Mouse (Mus musculus) forebrain, postnatal 0 days (tissue): ENCODE measurements around the gene Lpcat3. TPM values are rescaled to one million over a fixed set of nuclear protein-coding genes. Genes with fewer than 3 reads are reported as not detected.
A peak's percentile ranks its signal among the peaks of the same experiment; 100 is the strongest.

Source experiments
- ATAC-seq: fragments of 200-750 bp; cut with Nextera tagmentation; 2 replicates; pipeline ENCODE4 v1.8.0; 2017; ENCODE audit warnings: mild to moderate bottlenecking, moderate library complexity
- DNase-seq: peaks from one replicate; pipeline ENCODE4 v3.0.0-alpha.2; 2015
- H3K27ac ChIP-seq: fragments of 300-500 bp; sonication (generic); 2 replicates; pipeline ENCODE4 v1.5.1; 2014; ENCODE audit warnings: low read depth, mild to moderate bottlenecking, antibody characterized with exemption, low read length, moderate library complexity, mixed read lengths
- H3K27me3 ChIP-seq: fragments of 300-500 bp; sonication (generic); 2 replicates; pipeline ENCODE4 v1.6.1; 2014; ENCODE audit warnings: mild to moderate bottlenecking, low read length, mixed read lengths; ENCODE audit not compliant: insufficient read depth
- H3K36me3 ChIP-seq: fragments of 300-500 bp; sonication (generic); 2 replicates; pipeline ENCODE4 v1.6.1; 2014; ENCODE audit warnings: mild to moderate bottlenecking, moderate library complexity; ENCODE audit not compliant: insufficient read depth
- H3K4me1 ChIP-seq: fragments of 300-500 bp; sonication (generic); 2 replicates; pipeline ENCODE4 v1.6.1; 2014; ENCODE audit warnings: antibody characterized with exemption; ENCODE audit not compliant: insufficient read depth
- H3K4me2 ChIP-seq: fragments of 300-500 bp; sonication (generic); 2 replicates; pipeline ENCODE4 v1.6.1; 2014; ENCODE audit warnings: low read depth, mild to moderate bottlenecking, moderate library complexity
- H3K4me3 ChIP-seq: fragments of 300-500 bp; sonication (generic); 2 replicates; pipeline ENCODE4 v1.5.1; 2014; ENCODE audit warnings: low read depth, low read length, mixed read lengths
- H3K9ac ChIP-seq: fragments of 300-500 bp; sonication (generic); 2 replicates; pipeline ENCODE4 v1.6.1; 2014; ENCODE audit warnings: mild to moderate bottlenecking
- H3K9me3 ChIP-seq: fragments of 300-500 bp; sonication (generic); 2 replicates; pipeline ENCODE4 v1.6.1; 2016; ENCODE audit warnings: low read length
- CTCF ChIP-seq: sonication (generic); IDR thresholded peaks from 2 replicates; pipeline ENCODE4 v1.5.1; 2016; ENCODE audit warnings: antibody characterized with exemption, control low read depth, low read depth
- WGBS: fragments of 180-500 bp; shearing (Covaris S2); extraction: QIAGEN DNeasy Blood & Tissue Kit; methylation state at CpG from one replicate; pipeline ENCODE4 v1.1.7; 2014; 5-methylcytosine and 5-hydroxymethylcytosine counted together
- microRNA counts: library from miRNA; unstranded; fragments of <30 nt; microRNA quantifications from one replicate; lab custom pipeline; 2015
- microRNA-seq, 2 experiments: library from miRNA; unstranded; fragments of <30 nt; microRNA quantifications; one replicate each; pipeline ENCODE4; 2016
- polyA plus RNA-seq: library from polyadenylated mRNA; unstranded; fragments of >200 nt; fragmentation: Nextera tagmentation; extraction: Ambion mirVana; gene quantifications from 2 replicates; pipeline ENCODE4 v1.2.1, GENCODE M21; 2015
- total RNA-seq: library from RNA; depleted of rRNA; stranded (reverse); fragments of >200 nt; gene quantifications from 2 replicates; pipeline ENCODE4 v1.2.3, GENCODE M21; 2014; rRNA removed

Lpcat3 gene
- total and polyA plus RNA-seq, 2 experiments from 2014 or later, result 35.6 to 41.3 TPM

GRCm38 (mm10) chr6:124753861-124754260 is 91.0 kb downstream of the Lpcat3 start:
- no peak for ATAC-seq
- Histone ChIP-seq H3K27ac (no peak overlapping the region), H3K36me3 (peaks cover 12% of the 10 kb centered on the region), H3K4me3 (no peak overlapping the region), H3K4me2 (no peak overlapping the region), H3K27me3 (no peaks in the 10 kb centered on the region), H3K9ac (no peak overlapping the region), H3K9me3 (no peaks in the 10 kb centered on the region), H3K4me1 (peaks cover 13% of the 10 kb centered on the region)
- WGBS, result 97% methylated on average over 2 of the region's 2 CpGs
- TF ChIP-seq CTCF, result no peak
- DNase-seq, result no peak

MicroRNAs encoded within 50 kb of the gene (microRNA counts, 519-probe panel; counts per million panel counts)
- 2,089 counts per million, percentile 17 among the panel's probes with 10 or more counts for microRNA mmu-miR-141 (lab: Ali Mortazavi, UCI)
- microRNA mmu-miR-200c (lab: Ali Mortazavi, UCI), result 2,847 counts per million, percentile 22 among the panel's probes with 10 or more counts

Small RNAs within 50 kb of the gene (microRNA-seq; reads per million reads assigned to microRNA genes)
- 87.3 to 89.4 reads per million in 2 experiments for gene Mir141
- gene Mir200c, result 387 to 424 reads per million in 2 experiments

Other genes starting within 250 kb of the Lpcat3 start
- gene Pex5, start 248.0 kb upstream of the Lpcat3 start, total RNA-seq, result 98.2 and 103 TPM in 2 replicates
- 49.6 and 55.3 TPM in 2 replicates for gene Pex5, start 248.0 kb upstream of the Lpcat3 start, polyA plus RNA-seq
- gene Clstn3, start 198.2 kb upstream of the Lpcat3 start, total RNA-seq, result 167 and 223 TPM in 2 replicates
- 97.3 and 134 TPM in 2 replicates for gene Clstn3, start 198.2 kb upstream of the Lpcat3 start, polyA plus RNA-seq
- 0.48 TPM in 1 of 2 replicates, not detected in the other for gene C1rl, start 169.9 kb upstream of the Lpcat3 start, total RNA-seq
- gene C1rl, start 169.9 kb upstream of the Lpcat3 start, polyA plus RNA-seq, result 0.19 and 0.22 TPM in 2 replicates
- gene C1ra, start 150.6 kb upstream of the Lpcat3 start, total RNA-seq, result 0.23 and 1.1 TPM in 2 replicates
- gene C1ra, start 150.6 kb upstream of the Lpcat3 start, polyA plus RNA-seq, result 0.49 and 0.58 TPM in 2 replicates
- gene C1s1, start 120.7 kb upstream of the Lpcat3 start, total RNA-seq, result 1.9 and 2.9 TPM in 2 replicates
- 0.67 and 0.83 TPM in 2 replicates for gene C1s1, start 120.7 kb upstream of the Lpcat3 start, polyA plus RNA-seq
- gene C1rb, start 92.7 kb upstream of the Lpcat3 start, total RNA-seq, result not detected in 2 replicates
- not detected in 2 replicates for gene C1rb, start 92.7 kb upstream of the Lpcat3 start, polyA plus RNA-seq
- 0.15 and 0.19 TPM in 2 replicates for gene C1s2, start 26.9 kb upstream of the Lpcat3 start, total RNA-seq
- gene C1s2, start 26.9 kb upstream of the Lpcat3 start, polyA plus RNA-seq, result 0.17 and 0.18 TPM in 2 replicates
- 105 TPM in 2 replicates for gene Emg1, start 49.2 kb downstream of the Lpcat3 start, total RNA-seq
- 96.2 and 116 TPM in 2 replicates for gene Emg1, start 49.2 kb downstream of the Lpcat3 start, polyA plus RNA-seq
- 200 and 215 TPM in 2 replicates for gene Phb2, start 49.3 kb downstream of the Lpcat3 start, total RNA-seq
- gene Phb2, start 49.3 kb downstream of the Lpcat3 start, polyA plus RNA-seq, result 271 TPM in 2 replicates
- gene Ptpn6, start 75.7 kb downstream of the Lpcat3 start, total RNA-seq, result 2.2 and 2.9 TPM in 2 replicates
- gene Ptpn6, start 75.7 kb downstream of the Lpcat3 start, polyA plus RNA-seq, result 3.6 and 3.8 TPM in 2 replicates
- gene Grcc10, start 78.3 kb downstream of the Lpcat3 start, total RNA-seq, result 257 and 314 TPM in 2 replicates
- 699 and 862 TPM in 2 replicates for gene Grcc10, start 78.3 kb downstream of the Lpcat3 start, polyA plus RNA-seq
- gene Gm45234, start 93.0 kb downstream of the Lpcat3 start, total RNA-seq, result not detected in 2 replicates
- gene Gm45234, start 93.0 kb downstream of the Lpcat3 start, polyA plus RNA-seq, result 0.11 TPM in 1 of 2 replicates, not detected in the other
- gene Atn1, start 93.5 kb downstream of the Lpcat3 start, total RNA-seq, result 15.0 and 16.7 TPM in 2 replicates
- gene Atn1, start 93.5 kb downstream of the Lpcat3 start, polyA plus RNA-seq, result 19.3 and 24.2 TPM in 2 replicates
- 130 and 148 TPM in 2 replicates for gene Eno2, start 106.6 kb downstream of the Lpcat3 start, total RNA-seq
- 88.5 and 113 TPM in 2 replicates for gene Eno2, start 106.6 kb downstream of the Lpcat3 start, polyA plus RNA-seq
- gene Lrrc23, start 116.7 kb downstream of the Lpcat3 start, total RNA-seq, result 13.7 and 13.8 TPM in 2 replicates
- gene Lrrc23, start 116.7 kb downstream of the Lpcat3 start, polyA plus RNA-seq, result 9.6 and 14.7 TPM in 2 replicates
- gene Spsb2, start 145.6 kb downstream of the Lpcat3 start, total RNA-seq, result 4.3 and 6.0 TPM in 2 replicates
- gene Spsb2, start 145.6 kb downstream of the Lpcat3 start, polyA plus RNA-seq, result 6.8 and 7.0 TPM in 2 replicates
- gene Tpi1, start 151.3 kb downstream of the Lpcat3 start, total RNA-seq, result 332 and 338 TPM in 2 replicates
- gene Tpi1, start 151.3 kb downstream of the Lpcat3 start, polyA plus RNA-seq, result 354 and 367 TPM in 2 replicates
- 215 and 224 TPM in 2 replicates for gene Usp5, start 166.5 kb downstream of the Lpcat3 start, total RNA-seq
- gene Usp5, start 166.5 kb downstream of the Lpcat3 start, polyA plus RNA-seq, result 173 and 191 TPM in 2 replicates
- gene Cdca3, start 166.5 kb downstream of the Lpcat3 start, total RNA-seq, result 13.5 and 20.7 TPM in 2 replicates
- gene Cdca3, start 166.5 kb downstream of the Lpcat3 start, polyA plus RNA-seq, result 28.5 and 30.5 TPM in 2 replicates
- gene Gnb3, start 177.2 kb downstream of the Lpcat3 start, total RNA-seq, result 0.90 and 1.8 TPM in 2 replicates
- 0.61 and 1.2 TPM in 2 replicates for gene Gnb3, start 177.2 kb downstream of the Lpcat3 start, polyA plus RNA-seq
- gene P3h3, start 194.7 kb downstream of the Lpcat3 start, total RNA-seq, result 78.8 and 85.7 TPM in 2 replicates
- gene P3h3, start 194.7 kb downstream of the Lpcat3 start, polyA plus RNA-seq, result 6.2 and 9.1 TPM in 2 replicates
- 154 and 160 TPM in 2 replicates for gene Gpr162, start 201.0 kb downstream of the Lpcat3 start, total RNA-seq
- gene Gpr162, start 201.0 kb downstream of the Lpcat3 start, polyA plus RNA-seq, result 30.3 and 38.1 TPM in 2 replicates
- gene Cd4, start 225.2 kb downstream of the Lpcat3 start, total RNA-seq, result 0.57 and 0.69 TPM in 2 replicates
- 0.25 and 0.72 TPM in 2 replicates for gene Cd4, start 225.2 kb downstream of the Lpcat3 start, polyA plus RNA-seq
- gene Lag3, start 248.7 kb downstream of the Lpcat3 start, total RNA-seq, result 1.9 and 2.4 TPM in 2 replicates
- gene Lag3, start 248.7 kb downstream of the Lpcat3 start, polyA plus RNA-seq, result 2.6 and 3.9 TPM in 2 replicates